Mouse (Mus musculus): ENCODE measurements around the gene Xcl1.
A peak's percentile ranks its signal among the peaks of the same experiment; 100 is the strongest.
"Not testable (repeated sequence)": the region's sequence is repeated elsewhere in the genome, so short reads cannot be mapped to it uniquely, and the experiment has no call there.

Gene Xcl1

DNA sequence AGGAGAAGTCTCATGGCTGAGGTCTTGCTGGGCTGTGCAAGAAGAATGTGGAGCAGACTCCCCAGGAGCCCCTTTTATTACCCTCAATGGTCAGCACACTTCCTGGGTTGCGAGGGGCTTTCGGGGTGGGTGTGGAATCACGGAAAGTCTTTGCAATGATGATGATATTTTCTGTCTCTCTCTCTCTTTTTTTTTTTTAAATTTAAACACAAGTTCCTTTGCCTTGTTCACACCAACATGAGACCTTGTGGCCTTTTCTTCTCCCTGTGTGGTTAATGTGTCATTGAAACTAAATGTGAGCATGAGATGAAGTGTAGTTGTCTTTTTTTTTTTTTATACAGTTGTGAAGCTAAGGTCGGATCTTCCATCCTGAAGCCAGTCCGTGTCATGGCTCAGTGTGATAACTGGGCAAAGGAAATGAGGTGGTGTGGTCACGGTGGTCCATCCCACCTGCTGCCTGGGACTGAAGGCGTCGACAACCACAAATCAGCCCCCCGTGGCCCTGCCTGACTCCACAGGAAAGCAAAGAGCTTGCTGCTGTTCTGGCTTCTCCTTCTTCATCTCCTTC, at the start of gene Xcl1:
TSS of gene Xcl1 (minus strand) at position 51 of the 568 bp plus-strand sequence.
- DNase-seq (ENCODE audit: low spot score): no peak

- not testable (repeated sequence) for DNase-seq (ENCODE audit: low spot score)
Measured at GRCm38 (mm10) chr1:164984681-164985080, 49.4 kb upstream of the Xcl1 start.

- DNase-seq (ENCODE audit: low spot score): no peak
Measured at GRCm38 (mm10) chr1:164977351-164977750, 42.0 kb upstream of the Xcl1 start.

DNA sequence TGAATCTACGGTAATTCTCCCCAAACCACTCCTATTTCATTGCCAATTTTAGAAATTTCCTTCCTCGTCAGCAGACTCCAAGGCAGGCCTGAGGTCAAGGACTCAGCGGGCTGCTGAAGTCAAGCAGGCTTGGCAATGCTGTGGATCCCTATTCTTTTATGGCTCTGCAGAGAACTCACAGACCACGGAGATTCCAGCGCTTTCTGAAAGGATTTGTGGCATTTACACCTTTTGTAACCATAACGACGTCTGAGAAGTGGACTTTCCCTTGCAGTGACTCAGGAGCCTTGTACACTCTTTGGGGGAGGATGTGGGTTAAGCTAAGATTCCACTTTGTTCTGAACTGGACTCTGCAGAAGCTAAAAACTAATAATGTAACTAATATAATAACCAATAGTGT, 40.4 kb upstream of the Xcl1 start:
- no peak for DNase-seq (ENCODE audit: low spot score)

DNA sequence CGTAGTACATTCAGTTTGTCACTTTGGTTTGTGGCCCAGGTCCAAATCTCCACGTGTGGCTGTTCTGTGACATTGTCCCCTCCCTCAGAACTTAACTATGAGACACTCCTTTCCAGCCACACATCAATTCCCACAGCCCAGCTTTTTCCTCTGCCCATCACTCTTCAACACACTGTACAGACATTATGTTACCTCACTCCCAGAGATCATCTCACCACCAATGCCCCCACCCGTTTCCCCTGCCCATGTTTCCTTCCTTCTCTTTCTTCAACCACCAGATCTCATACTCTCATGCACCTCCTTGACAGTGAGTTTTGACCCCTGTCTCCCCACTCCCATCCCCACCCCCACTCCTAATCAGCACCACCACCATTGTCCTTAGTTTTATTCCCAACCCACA, 39.9 kb upstream of the Xcl1 start:
- no peak for DNase-seq (ENCODE audit: low spot score)

- peak; percentile 36 for DNase-seq (ENCODE audit: low spot score)
Measured at GRCm38 (mm10) chr1:164973790-164974189, 38.5 kb upstream of the Xcl1 start.

DNA sequence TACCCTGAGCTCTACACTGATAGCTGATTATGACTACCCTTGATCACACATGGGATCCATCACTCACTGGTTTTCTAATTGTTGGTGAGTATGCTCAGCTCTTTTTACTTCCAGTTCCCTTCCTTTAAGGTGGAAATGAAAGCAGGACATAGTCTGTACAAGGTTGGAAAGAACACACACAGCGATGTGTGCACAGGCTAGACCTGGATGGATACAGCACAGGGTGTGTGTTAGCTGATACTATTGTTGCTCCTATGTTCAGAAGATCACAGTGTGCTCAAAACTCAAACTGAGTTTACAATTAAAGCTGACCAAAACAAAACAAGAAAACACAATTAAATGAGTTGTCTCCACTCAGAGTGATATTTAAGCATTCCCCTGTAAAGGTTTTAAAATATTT, 38.0 kb upstream of the Xcl1 start:
- DNase-seq (ENCODE audit: low spot score): no peak

DNA sequence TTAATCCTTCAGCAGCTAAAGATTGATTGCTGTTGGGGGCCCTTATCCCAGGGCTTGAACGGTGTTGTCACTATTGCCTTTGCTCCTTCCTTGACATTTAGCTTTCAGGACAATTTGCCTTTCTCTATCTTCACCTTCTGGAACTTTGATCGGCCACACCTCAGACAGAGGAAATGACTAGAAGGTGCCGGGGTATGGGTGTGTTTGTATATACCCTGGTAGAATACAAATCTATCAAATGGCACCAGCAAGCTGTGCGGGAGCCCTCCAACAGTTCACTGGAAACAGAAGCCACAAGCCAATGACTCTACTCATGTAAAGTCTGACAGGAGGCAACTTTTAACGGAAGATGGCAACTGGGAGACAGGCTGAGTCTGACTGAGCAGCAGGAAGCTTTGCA, 37.4 kb upstream of the Xcl1 start:
- DNase-seq (ENCODE audit: low spot score): no peak

DNA sequence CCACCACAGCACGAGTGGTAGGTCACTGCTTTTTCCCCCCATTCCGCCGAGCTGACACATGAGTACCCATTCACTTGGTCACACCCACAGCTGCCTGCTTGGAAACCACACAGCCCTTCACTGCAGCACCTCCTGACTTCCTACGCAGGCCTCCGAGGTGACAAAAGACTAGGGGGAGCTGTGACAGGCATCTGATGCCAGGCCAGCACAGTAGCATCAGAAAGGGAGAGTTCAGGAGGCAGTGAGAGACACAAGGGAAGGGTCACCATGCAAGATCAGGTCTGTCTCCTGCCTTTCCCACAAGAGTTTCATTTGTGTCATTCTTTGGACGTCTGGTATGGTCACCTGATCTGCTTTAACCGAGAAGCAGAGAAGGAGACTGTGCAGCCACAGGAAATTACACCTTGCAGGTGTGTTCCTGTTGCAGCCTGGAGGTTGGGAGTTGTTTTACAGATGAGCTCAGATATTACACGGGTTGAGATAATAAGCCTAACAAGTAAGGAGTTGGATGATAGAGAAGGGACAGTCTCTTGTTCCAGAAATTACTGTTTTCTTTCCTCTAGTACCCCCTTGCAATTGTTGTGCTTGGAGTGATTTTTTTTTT, 30.9 kb upstream of the Xcl1 start:
- DNase-seq (ENCODE audit: low spot score): no peak

GRCm38 (mm10) chr1:164960610-164961009, 25.3 kb upstream of the Xcl1 start:
- no peak for DNase-seq (ENCODE audit: low spot score)

GRCm38 (mm10) chr1:164959787-164960385, 24.6 kb upstream of the Xcl1 start:
- DNase-seq (ENCODE audit: low spot score): peak; percentile 10

GRCm38 (mm10) chr1:164959160-164959559, 23.8 kb upstream of the Xcl1 start:
- DNase-seq (ENCODE audit: low spot score): no peak

DNA sequence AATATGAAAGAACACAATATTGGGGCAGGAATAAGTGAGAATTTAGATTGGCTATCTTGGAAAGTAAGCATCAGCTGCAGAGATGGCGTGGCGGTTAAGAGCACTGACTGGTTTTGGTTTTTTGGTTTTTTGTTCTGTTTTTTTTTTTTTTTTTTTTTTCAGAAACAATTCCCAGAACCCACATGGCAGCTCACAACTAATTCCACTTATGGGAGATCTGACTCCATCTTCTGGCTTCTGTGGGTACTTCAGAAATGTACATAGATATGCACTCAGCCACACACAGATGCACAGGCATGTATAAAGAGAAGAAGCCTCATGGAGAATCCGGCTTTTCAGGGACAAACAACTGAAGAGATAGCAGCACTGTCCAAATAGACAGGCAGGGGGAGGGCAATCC, 22.6 kb upstream of the Xcl1 start:
- DNase-seq (ENCODE audit: low spot score): no peak

- DNase-seq (ENCODE audit: low spot score): no peak
Measured at GRCm38 (mm10) chr1:164956725-164957399, 21.5 kb upstream of the Xcl1 start.

GRCm38 (mm10) chr1:164955452-164956196, 20.3 kb upstream of the Xcl1 start:
- no peak for DNase-seq (ENCODE audit: low spot score)

- no peak for DNase-seq (ENCODE audit: low spot score)
Measured at GRCm38 (mm10) chr1:164953574-164953973, 18.2 kb upstream of the Xcl1 start.

- no peak for DNase-seq (ENCODE audit: low spot score)
Measured at GRCm38 (mm10) chr1:164936060-164936459, 733 bp upstream of the Xcl1 start.

DNA sequence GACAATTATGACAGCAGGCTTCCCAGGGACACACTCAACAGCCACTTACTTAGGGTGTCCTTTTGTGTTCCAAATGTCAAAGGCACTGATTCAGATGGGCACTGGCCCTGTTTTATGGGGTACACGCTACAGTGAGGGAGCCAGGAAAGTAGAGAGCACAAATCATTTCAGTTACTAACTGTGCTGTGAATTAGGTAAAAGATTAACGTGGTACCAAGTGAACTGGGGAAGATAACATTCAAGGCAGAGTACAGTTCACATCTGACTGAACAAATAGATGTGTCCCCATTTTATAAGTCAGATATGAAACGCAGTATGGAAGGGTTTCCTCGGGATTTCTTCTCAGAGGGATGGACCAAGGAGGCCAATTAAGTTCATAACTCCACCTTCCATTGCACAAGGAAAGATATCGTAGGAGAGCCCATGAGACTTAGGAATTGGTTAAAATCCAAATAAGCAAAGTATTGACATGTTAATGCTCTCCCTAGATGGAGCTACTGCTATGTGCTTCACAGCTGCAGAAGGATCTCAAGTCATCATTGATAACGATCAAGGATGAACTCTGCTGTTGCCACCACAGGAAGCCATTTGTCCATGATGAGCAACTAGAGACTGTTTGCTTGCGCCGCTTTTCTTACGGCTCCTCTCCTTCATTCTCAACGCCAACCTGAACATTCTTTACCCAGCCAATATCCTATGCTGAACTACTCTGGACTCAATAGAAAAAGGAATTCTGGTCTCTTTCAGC, 1.7 kb downstream of the Xcl1 start:
- DNase-seq (ENCODE audit: low spot score): no peak

- DNase-seq (ENCODE audit: low spot score): no peak
Measured at GRCm38 (mm10) chr1:164931135-164931534, 4.2 kb downstream of the Xcl1 start.

GRCm38 (mm10) chr1:164930006-164930405, 5.3 kb downstream of the Xcl1 start:
- no peak for DNase-seq (ENCODE audit: low spot score)

- DNase-seq (ENCODE audit: low spot score): no peak
Measured at GRCm38 (mm10) chr1:164926534-164927160, 8.7 kb downstream of the Xcl1 start.
